Mouse (Mus musculus): Measurements from ENCODE around the gene Thsd7b.

- TF ChIP-seq POLR2A (IDR thresholded peaks at IDR 0.05; ENCODE audit: low read depth, low read length) (no peak), CTCF (conservative IDR thresholded peaks at IDR 0.05; ENCODE audit: insufficient read depth, insufficient read length, low read depth, low read length) (no peak)
These were observed 138.5 kb downstream of the Thsd7b start for GRCm38 (mm10) chr1:129411584-129411983.
